ENCODE assay signal across 19 mouse cellular contexts in the genomic region with DNA sequence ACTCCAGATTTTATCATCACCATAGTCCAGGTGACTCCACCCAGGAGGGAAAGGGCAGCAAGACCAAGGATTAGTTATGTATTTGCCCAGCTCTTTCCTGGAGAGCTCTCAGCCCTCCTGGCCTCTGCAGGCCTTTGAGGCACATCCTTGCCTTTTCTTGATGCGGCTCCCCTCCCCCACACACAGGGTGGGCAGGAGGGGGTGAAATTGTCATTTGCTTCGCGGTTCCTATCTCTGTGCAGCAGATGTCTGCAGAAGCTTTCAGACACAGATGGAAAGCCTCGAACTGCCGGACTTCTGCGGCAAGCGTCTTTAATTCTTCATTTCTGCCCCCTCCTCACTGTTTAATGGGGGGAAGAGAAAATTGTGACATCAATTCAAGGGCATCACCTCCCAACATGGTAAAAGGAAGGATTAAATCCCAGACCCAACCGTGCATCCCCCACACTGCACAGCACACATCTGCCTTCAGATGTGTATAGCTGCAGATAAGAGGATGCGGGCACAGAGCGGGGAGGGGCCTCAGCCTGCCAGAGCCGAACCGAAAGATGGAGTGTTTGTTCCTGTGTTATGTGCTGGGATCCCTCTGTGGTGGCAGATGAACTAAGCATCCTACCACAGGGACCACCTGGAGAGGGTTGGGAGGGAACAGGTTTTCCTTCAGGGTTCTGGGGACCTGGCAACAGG.
A peak's percentile ranks its signal among the peaks of the same experiment; 100 is the strongest.
DNase-seq lines count a peak whose midpoint lies in the region; ATAC-seq lines count a peak whose summit lies in the region.
"Had no signal": no experiment of that assay in that cellular context is flagged by ENCODE, and none has a peak within 500 bp of the region (broad histone marks: within the 10 kb centered on the region; RNA-seq: fewer than 3 reads in every experiment).

No protein-coding gene starts in this region.

- H3K4me2 ChIP-seq in hindbrain, embryonic 12.5 days (replicated peaks): no peak overlapping the region
- no peak overlapping the region for H3K4me2 ChIP-seq in hindbrain, embryonic 16.5 days (ENCODE audit: low read length)
- H3K4me2 ChIP-seq in midbrain, embryonic 12.5 days (replicated peaks): no peak overlapping the region
- H3K4me2 ChIP-seq in midbrain, embryonic 16.5 days (ENCODE audit: low read length): no peak overlapping the region
- H3K4me2 ChIP-seq: embryonic facial prominence, embryonic 13.5 days had no signal

- H3K4me3 ChIP-seq in hindbrain, embryonic 12.5 days: no peak overlapping the region
- no peak overlapping the region for H3K4me3 ChIP-seq in hindbrain, embryonic 16.5 days (ENCODE audit: low read length)
- no peak overlapping the region for H3K4me3 ChIP-seq in midbrain, embryonic 10.5 days
- H3K4me3 ChIP-seq in midbrain, embryonic 12.5 days: no peak overlapping the region
- no peak overlapping the region for H3K4me3 ChIP-seq in midbrain, embryonic 16.5 days (ENCODE audit: low read depth, low read length)
- H3K4me3 ChIP-seq: embryonic facial prominence, embryonic 13.5 days; heart, embryonic 10.5 days had no signal

- WGBS in hindbrain, embryonic 12.5 days: 69% methylated on average over 12 of the region's 12 CpGs
- WGBS in hindbrain, embryonic 16.5 days: 56% methylated on average over 12 of the region's 12 CpGs
- 75% methylated on average over 12 of the region's 12 CpGs for WGBS in midbrain, embryonic 10.5 days
- WGBS in midbrain, embryonic 12.5 days: 56% methylated on average over 12 of the region's 12 CpGs
- WGBS in midbrain, embryonic 16.5 days: 55% methylated on average over 12 of the region's 12 CpGs

- peaks cover 20% of the 10 kb centered on the region for H3K4me1 ChIP-seq in hindbrain, embryonic 12.5 days
- H3K4me1 ChIP-seq in hindbrain, embryonic 16.5 days (ENCODE audit: control insufficient read depth, insufficient read depth, low read depth, low read length): peaks cover 9% of the 10 kb centered on the region
- H3K4me1 ChIP-seq in midbrain, embryonic 10.5 days: peaks cover 32% of the 10 kb centered on the region
- H3K4me1 ChIP-seq in midbrain, embryonic 12.5 days: peaks cover 17% of the 10 kb centered on the region
- no peaks in the 10 kb centered on the region for H3K4me1 ChIP-seq in midbrain, embryonic 16.5 days (ENCODE audit: control insufficient read depth, insufficient read depth, low read length)
- H3K4me1 ChIP-seq: embryonic facial prominence, embryonic 13.5 days; heart, embryonic 10.5 days had no signal

- H3K27me3 ChIP-seq in hindbrain, embryonic 12.5 days: no peaks in the 10 kb centered on the region; the same call in 1 of the 2 replicates
- no peaks in the 10 kb centered on the region for H3K27me3 ChIP-seq in hindbrain, embryonic 16.5 days (replicated peaks; ENCODE audit: control insufficient read depth, insufficient read depth, low read length)
- no peaks in the 10 kb centered on the region for H3K27me3 ChIP-seq in midbrain, embryonic 10.5 days (ENCODE audit: low read depth, poor library complexity, severe bottlenecking)
- no peaks in the 10 kb centered on the region for H3K27me3 ChIP-seq in midbrain, embryonic 12.5 days
- H3K27me3 ChIP-seq in midbrain, embryonic 16.5 days (ENCODE audit: control insufficient read depth, insufficient read depth, low read depth, low read length): no peaks in the 10 kb centered on the region
- H3K27me3 ChIP-seq: embryonic facial prominence, embryonic 13.5 days had no signal

- no peak overlapping the region for H3K27ac ChIP-seq in hindbrain, embryonic 12.5 days
- no peak overlapping the region for H3K27ac ChIP-seq in hindbrain, embryonic 16.5 days (ENCODE audit: low read depth, low read length)
- 0 out of 2 replicates have a peak overlapping the region, but pooled peaks have one; percentile 28 for H3K27ac ChIP-seq in midbrain, embryonic 10.5 days (replicated peaks)
- peak overlapping the region; percentile 16; the same call in 1 of the 2 replicates for H3K27ac ChIP-seq in midbrain, embryonic 12.5 days (replicated peaks)
- H3K27ac ChIP-seq in midbrain, embryonic 16.5 days (ENCODE audit: low read length): no peak overlapping the region
- H3K27ac ChIP-seq: embryonic facial prominence, embryonic 13.5 days; heart, embryonic 10.5 days; hindbrain, postnatal 0 days had no signal

- H3K9me3 ChIP-seq in hindbrain, embryonic 12.5 days (replicated peaks): no peaks in the 10 kb centered on the region
- H3K9me3 ChIP-seq in hindbrain, embryonic 16.5 days (ENCODE audit: control insufficient read depth, low read length): no peaks in the 10 kb centered on the region
- H3K9me3 ChIP-seq in midbrain, embryonic 10.5 days (replicated peaks): no peaks in the 10 kb centered on the region
- no peaks in the 10 kb centered on the region for H3K9me3 ChIP-seq in midbrain, embryonic 12.5 days
- no peaks in the 10 kb centered on the region for H3K9me3 ChIP-seq in midbrain, embryonic 16.5 days (replicated peaks; ENCODE audit: control insufficient read depth, low read length, poor library complexity, severe bottlenecking)
- H3K9me3 ChIP-seq: embryonic facial prominence, embryonic 13.5 days; heart, embryonic 10.5 days had no signal

- 0 out of 2 replicates have a peak, but pooled peaks have one; percentile 45 for ATAC-seq in hindbrain, embryonic 12.5 days (ENCODE audit: low FRiP score)
- ATAC-seq in hindbrain, embryonic 16.5 days: no peak
- peak; percentile 70; the same call in 1 of the 2 replicates for ATAC-seq in midbrain, embryonic 12.5 days (ENCODE audit: low FRiP score, low read depth)
- peak; percentile 72; the same call in 1 of the 2 replicates for ATAC-seq in midbrain, embryonic 16.5 days
- ATAC-seq: forebrain, embryonic 14.5 days; hindbrain, postnatal 0 days had no signal

- H3K9ac ChIP-seq in hindbrain, embryonic 12.5 days: no peak overlapping the region
- H3K9ac ChIP-seq in hindbrain, embryonic 16.5 days (ENCODE audit: low read depth, low read length): no peak overlapping the region
- no peak overlapping the region for H3K9ac ChIP-seq in midbrain, embryonic 12.5 days (replicated peaks)
- H3K9ac ChIP-seq in midbrain, embryonic 16.5 days (ENCODE audit: low read depth, low read length): no peak overlapping the region
- H3K9ac ChIP-seq: embryonic facial prominence, embryonic 13.5 days had no signal

- no peak for DNase-seq in midbrain, embryonic 10.5 days (ENCODE audit: low spot score)
- no peak for DNase-seq in layer of hippocampus, adult 9-11 months
- no peak for DNase-seq in thymus, postnatal 14 days
- DNase-seq: adrenal gland, adult 8-10 months; adrenal gland, postnatal 36 days; cerebellum, adult 11 months; cerebellum, adult 8-10 months; cerebellum, postnatal 14 days; gastrocnemius, postnatal 10 days; heart, adult 18-20 months; heart, postnatal 10 days had no signal

- no peaks in the 10 kb centered on the region for H3K36me3 ChIP-seq in hindbrain, embryonic 12.5 days
- no peaks in the 10 kb centered on the region for H3K36me3 ChIP-seq in hindbrain, embryonic 16.5 days (ENCODE audit: control insufficient read depth, insufficient read depth, low read length)
- H3K36me3 ChIP-seq in midbrain, embryonic 10.5 days: no peaks in the 10 kb centered on the region
- no peaks in the 10 kb centered on the region for H3K36me3 ChIP-seq in midbrain, embryonic 12.5 days
- H3K36me3 ChIP-seq in midbrain, embryonic 16.5 days (ENCODE audit: control insufficient read depth, insufficient read depth, low read length): no peaks in the 10 kb centered on the region
- H3K36me3 ChIP-seq: embryonic facial prominence, embryonic 13.5 days; heart, embryonic 10.5 days had no signal

Comparison
In these comparisons a context has a peak if more than half of its experiments do, and no peak if none do; other contexts are left out.
1. H3K27ac ChIP-seq: peak in midbrain, embryonic 10.5 days (single experiment) and midbrain, embryonic 12.5 days (single experiment); none in hindbrain, embryonic 12.5 days (single experiment), hindbrain, embryonic 16.5 days (single experiment) and midbrain, embryonic 16.5 days (single experiment).